Mouse (Mus musculus) liver, adult 2 months (tissue): ENCODE measurements around the gene Lurap1l. TPM values are rescaled to one million over a fixed set of nuclear protein-coding genes. Genes with fewer than 3 reads are reported as not detected.
A peak's percentile ranks its signal among the peaks of the same experiment; 100 is the strongest.

Experiments
- DNase-seq: peaks from one replicate; pipeline ENCODE4 v3.0.0-alpha.2; 2011; ENCODE audit warnings: low read depth, low spot score; ENCODE audit errors: extremely low read depth
- H3K27ac ChIP-seq: fragments of 200-500 bp; replicated peaks from 2 replicates; pipeline ENCODE4 v1.5.1; 2012; ENCODE audit warnings: low read depth, mild to moderate bottlenecking, control low read depth, inconsistent platforms, low read length; ENCODE audit not compliant: insufficient read depth
- H3K27me3 ChIP-seq: fragments of 200-500 bp; 2 replicates; pipeline ENCODE4 v1.6.1; 2012; ENCODE audit warnings: mild to moderate bottlenecking, moderate library complexity, low read length, inconsistent platforms; ENCODE audit not compliant: control insufficient read depth, insufficient read depth
- H3K36me3 ChIP-seq: fragments of 200-500 bp; 2 replicates; pipeline ENCODE4 v1.6.1; 2012; ENCODE audit warnings: low read length, inconsistent platforms; ENCODE audit not compliant: control insufficient read depth, insufficient read depth
- H3K4me1 ChIP-seq: fragments of 200-500 bp; 2 replicates; pipeline ENCODE4 v1.6.1; 2011; ENCODE audit warnings: low read length; ENCODE audit not compliant: control insufficient read depth, insufficient read depth
- H3K4me3 ChIP-seq: fragments of 200-500 bp; 2 replicates; pipeline ENCODE4 v1.5.1; 2011; ENCODE audit warnings: low read depth, mild to moderate bottlenecking, control low read depth, low read length, moderate library complexity; ENCODE audit not compliant: insufficient read depth
- H3K79me2 ChIP-seq: fragments of 200-500 bp; 2 replicates; pipeline ENCODE4 v1.6.1; 2012; ENCODE audit warnings: inconsistent platforms, mild to moderate bottlenecking, low read length, moderate library complexity; ENCODE audit not compliant: control insufficient read depth, insufficient read depth
- H3K9ac ChIP-seq: fragments of 200-500 bp; 2 replicates; pipeline ENCODE4 v1.6.1; 2012; ENCODE audit warnings: low read depth, mild to moderate bottlenecking, control low read depth, inconsistent platforms, low read length
- CTCF ChIP-seq: fragments of 200-500 bp; IDR thresholded peaks from 2 replicates; pipeline ENCODE4 v1.5.1; 2011; ENCODE audit warnings: low read depth, low read length, control low read depth
- POLR2A ChIP-seq: fragments of 200-500 bp; IDR thresholded peaks from 2 replicates; pipeline ENCODE4 v1.6.1; 2011; ENCODE audit warnings: low read length, control low read depth; ENCODE audit not compliant: insufficient read depth; ENCODE audit errors: extremely low read depth
- WGBS: fragments of 180-500 bp; shearing (Covaris S2); methylation state at CpG from one replicate; pipeline ENCODE4 v1.1.7; 2018; 5-methylcytosine and 5-hydroxymethylcytosine counted together
- polyA plus RNA-seq: library from polyadenylated mRNA; depleted of rRNA; stranded (reverse); fragments of >200 nt; gene quantifications from 2 replicates; pipeline ENCODE4 v1.2.3, GENCODE M21; 2012
- total RNA-seq: library from RNA; depleted of rRNA; stranded (reverse); fragments of >200 nt; gene quantifications from 2 replicates; pipeline ENCODE4 v1.2.3, GENCODE M21; 2014

Lurap1l gene
- total and polyA plus RNA-seq, 2 experiments, result 15.3 to 43.5 TPM

DNA sequence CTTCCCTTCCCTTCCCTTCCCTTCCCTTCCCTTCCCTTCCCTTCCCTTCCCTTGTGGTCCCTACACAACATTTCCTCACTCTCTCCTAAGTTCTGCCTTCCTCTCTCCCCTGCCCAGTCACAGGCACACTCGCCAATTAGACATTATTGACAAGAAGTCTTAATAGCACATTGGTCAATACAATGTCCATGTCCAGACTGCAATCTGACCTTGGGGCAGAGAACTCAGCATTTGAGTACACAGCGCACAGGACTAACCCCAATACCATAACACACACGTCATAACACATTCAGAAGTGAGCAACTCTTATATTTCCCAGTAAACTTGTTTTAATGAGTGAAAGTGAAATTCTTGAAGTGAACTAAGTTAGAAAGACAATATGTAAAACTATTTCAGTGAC lies 24.3 kb downstream of the Lurap1l start:
- Histone ChIP-seq H3K36me3 (peaks cover 2% of the 10 kb centered on the region), H3K27me3 (no peaks in the 10 kb centered on the region), H3K4me1 (peaks cover 35% of the 10 kb centered on the region), H3K9ac (no peak overlapping the region), H3K79me2 (peaks cover 27% of the 10 kb centered on the region), H3K27ac (peak overlapping the region; percentile 42; the same call in 1 of the 2 replicates), H3K4me3 (no peak overlapping the region)
- peak; percentile 81 for DNase-seq
- no peak for TF ChIP-seq CTCF
- TF ChIP-seq POLR2A, result no peak
- 29% methylated on average over 3 of the region's 3 CpGs for WGBS

DNA sequence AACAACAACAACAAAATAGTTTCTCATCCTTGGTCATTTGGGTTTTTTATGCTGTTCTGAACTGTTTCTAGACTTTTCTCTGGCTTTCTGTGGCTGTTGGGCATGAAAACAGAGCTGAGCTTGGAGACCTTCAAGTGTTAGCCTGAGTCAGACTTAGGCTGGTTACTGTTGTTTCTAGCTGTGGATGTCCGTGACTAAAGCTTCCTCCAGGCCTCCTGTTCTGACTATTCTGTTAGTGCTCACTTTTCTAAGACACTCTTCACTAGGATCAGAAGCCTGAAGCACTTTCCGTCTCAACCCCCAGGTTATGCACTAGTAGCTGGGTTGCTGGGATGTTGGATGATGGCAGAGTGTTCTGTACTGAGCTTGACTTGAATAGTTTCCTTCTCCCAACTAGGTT lies 28.7 kb downstream of the Lurap1l start:
- peaks cover 34% of the 10 kb centered on the region for H3K4me1 ChIP-seq
- H3K9ac ChIP-seq, result no peak overlapping the region
- 78% methylated on average over 2 of the region's 2 CpGs for WGBS
- peaks cover 4% of the 10 kb centered on the region for H3K36me3 ChIP-seq
- TF ChIP-seq POLR2A (no peak), CTCF (no peak)
- DNase-seq, result no peak
- H3K79me2 ChIP-seq, result peaks cover 32% of the 10 kb centered on the region; the same call in 1 of the 2 replicates
- no peaks in the 10 kb centered on the region for H3K27me3 ChIP-seq
- H3K27ac ChIP-seq, result no peak overlapping the region
- no peak overlapping the region for H3K4me3 ChIP-seq

DNA sequence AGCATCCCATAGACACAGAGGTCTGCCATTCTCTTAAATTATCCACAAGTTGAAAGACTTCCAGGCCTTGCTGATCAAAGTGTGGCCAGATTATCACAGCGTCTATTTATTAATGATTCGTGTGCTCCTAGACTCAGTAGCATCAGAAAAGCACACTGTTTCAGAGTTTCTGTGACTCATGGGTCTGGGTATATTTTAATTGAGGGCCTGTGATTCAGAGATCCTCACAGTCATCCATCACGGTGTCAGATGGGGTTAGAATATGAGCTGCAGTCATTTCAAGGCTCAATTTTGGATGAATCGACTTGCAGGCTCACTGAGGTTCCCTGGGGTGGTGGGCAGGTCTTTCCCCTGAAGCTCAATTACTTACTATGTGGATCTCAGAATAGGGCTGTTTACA lies 30.5 kb downstream of the Lurap1l start:
- no peak for DNase-seq
- 65% methylated on average over 4 of the region's 4 CpGs for WGBS
- Histone ChIP-seq H3K27ac (no peak overlapping the region), H3K79me2 (peaks cover 32% of the 10 kb centered on the region; the same call in 1 of the 2 replicates), H3K9ac (no peak overlapping the region), H3K4me3 (no peak overlapping the region), H3K4me1 (peaks cover 27% of the 10 kb centered on the region), H3K27me3 (no peaks in the 10 kb centered on the region), H3K36me3 (peaks cover 4% of the 10 kb centered on the region)
- no peak for TF ChIP-seq POLR2A
- TF ChIP-seq CTCF, result no peak

DNA sequence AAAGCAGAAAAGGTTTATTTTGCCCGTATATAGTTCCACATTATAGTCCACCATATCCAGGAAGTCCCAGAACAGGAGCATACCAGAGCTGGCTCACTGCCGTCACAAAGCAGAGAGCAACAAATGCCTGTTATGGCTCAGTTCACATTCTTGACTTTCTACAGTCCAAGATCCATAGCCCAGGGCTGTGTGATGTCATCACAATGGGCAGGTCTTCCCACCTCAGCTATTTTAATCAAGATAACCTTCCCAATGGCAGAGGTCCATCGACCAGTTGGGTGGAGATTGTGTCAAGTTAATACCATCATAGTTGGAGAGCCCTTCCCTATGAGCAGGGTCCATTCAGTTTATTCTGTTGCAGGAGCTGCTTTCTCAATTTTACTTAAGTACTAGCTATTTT lies 31.5 kb downstream of the Lurap1l start:
- peaks cover 26% of the 10 kb centered on the region for H3K4me1 ChIP-seq
- H3K4me3 ChIP-seq, result no peak overlapping the region
- H3K36me3 ChIP-seq, result peaks cover 4% of the 10 kb centered on the region
- TF ChIP-seq CTCF (no peak), POLR2A (no peak)
- H3K9ac ChIP-seq, result no peak overlapping the region
- WGBS, result 41% methylated on average over 3 of the region's 3 CpGs
- 0 out of 2 replicates have a peak overlapping the region, but pooled peaks have one; percentile 16 for H3K27ac ChIP-seq
- peaks cover 26% of the 10 kb centered on the region; the same call in 1 of the 2 replicates for H3K79me2 ChIP-seq
- peak; percentile 83 for DNase-seq
- no peaks in the 10 kb centered on the region for H3K27me3 ChIP-seq

DNA sequence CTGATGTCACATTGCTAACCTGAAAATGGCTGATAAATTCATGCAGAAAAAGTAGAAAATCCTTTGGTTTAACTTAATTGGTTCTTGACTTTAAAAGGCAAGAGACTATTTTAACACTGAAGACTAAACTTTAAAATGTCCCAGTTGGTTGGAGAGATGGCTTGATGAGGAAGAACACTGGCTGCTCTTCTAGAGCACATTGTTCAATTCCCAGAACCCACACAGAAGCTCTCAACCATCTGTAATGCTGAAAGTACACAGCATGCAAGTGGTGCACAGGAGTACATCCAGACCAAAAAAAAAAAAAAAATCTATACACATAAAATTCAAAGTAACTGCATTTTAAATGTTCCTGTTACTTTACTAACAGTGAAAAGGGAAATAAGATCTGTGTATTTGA lies 34.2 kb downstream of the Lurap1l start:
- Histone ChIP-seq H3K4me1 (peaks cover 17% of the 10 kb centered on the region), H3K79me2 (peaks cover 16% of the 10 kb centered on the region; the same call in 1 of the 2 replicates), H3K27me3 (no peaks in the 10 kb centered on the region), H3K9ac (no peak overlapping the region), H3K27ac (no peak overlapping the region), H3K36me3 (peaks cover 4% of the 10 kb centered on the region), H3K4me3 (no peak overlapping the region)
- TF ChIP-seq CTCF (no peak), POLR2A (no peak)
- DNase-seq, result no peak

DNA sequence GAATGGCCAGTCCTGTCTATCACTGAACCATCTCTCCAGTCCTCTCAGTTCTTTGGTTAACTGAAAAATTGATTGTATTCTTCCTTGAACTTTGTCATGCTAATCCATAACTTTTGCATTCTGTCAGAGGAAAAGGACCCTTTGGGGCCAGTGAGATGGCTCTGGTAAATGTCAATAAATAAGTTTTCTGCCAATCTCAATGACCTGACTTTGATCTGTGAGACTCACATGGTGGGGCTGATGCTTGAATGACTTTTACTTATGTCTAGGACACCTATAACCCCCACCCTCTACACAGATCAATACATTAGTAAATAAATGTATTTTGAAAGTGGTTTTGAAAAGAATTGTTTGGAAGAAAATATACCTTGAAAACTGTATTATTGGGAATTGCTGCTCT lies 38.7 kb downstream of the Lurap1l start:
- peaks cover 16% of the 10 kb centered on the region for H3K4me1 ChIP-seq
- peaks cover 10% of the 10 kb centered on the region; the same call in 1 of the 2 replicates for H3K79me2 ChIP-seq
- H3K9ac ChIP-seq, result no peak overlapping the region
- H3K4me3 ChIP-seq, result no peak overlapping the region
- H3K27me3 ChIP-seq, result no peaks in the 10 kb centered on the region
- H3K27ac ChIP-seq, result no peak overlapping the region
- H3K36me3 ChIP-seq, result peaks cover 2% of the 10 kb centered on the region
- DNase-seq, result peak; percentile 71
- no peak for TF ChIP-seq CTCF
- TF ChIP-seq POLR2A, result no peak

DNA sequence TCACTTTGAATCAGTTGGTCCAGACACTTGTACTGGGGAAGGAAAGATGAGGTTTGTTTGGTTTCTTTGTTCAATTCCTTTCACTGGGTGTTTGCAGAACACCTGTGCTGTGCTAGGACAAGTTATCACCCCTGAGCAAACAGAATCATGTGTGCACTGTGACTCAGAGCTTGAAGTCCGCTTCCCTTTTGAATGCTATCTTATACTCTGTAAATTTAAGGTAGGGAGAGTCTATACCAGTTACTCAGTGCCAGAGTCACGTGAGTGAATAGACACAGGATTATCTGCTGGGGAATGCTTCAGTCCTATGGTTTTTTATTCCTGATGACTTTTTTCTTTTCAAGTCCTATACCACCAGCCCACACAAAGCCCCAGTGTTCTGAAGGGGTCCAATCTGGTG lies 39.3 kb downstream of the Lurap1l start:
- Histone ChIP-seq H3K27ac (peak overlapping the region; percentile 77), H3K4me3 (no peak overlapping the region), H3K27me3 (no peaks in the 10 kb centered on the region), H3K36me3 (peaks cover 8% of the 10 kb centered on the region), H3K79me2 (peaks cover 10% of the 10 kb centered on the region; the same call in 1 of the 2 replicates), H3K4me1 (peaks cover 16% of the 10 kb centered on the region), H3K9ac (no peak overlapping the region)
- TF ChIP-seq POLR2A (no peak), CTCF (no peak)
- 28% methylated on average over 2 of the region's 2 CpGs for WGBS
- peak; percentile 89 for DNase-seq
